Mouse (Mus musculus): ENCODE measurements around the gene Trip10.

Trip10 gene

GRCm38 (mm10) chr17:57290001-57290670, 40.9 kb downstream of the Trip10 start:
- no peak for DNase-seq (ENCODE audit: low read depth, low spot score)

GRCm38 (mm10) chr17:57290671-57291055, 41.4 kb downstream of the Trip10 start:
- peak; percentile 29 for DNase-seq (ENCODE audit: low read depth, low spot score)

GRCm38 (mm10) chr17:57292302-57292701, 43.0 kb downstream of the Trip10 start:
- no peak for DNase-seq (ENCODE audit: low read depth, low spot score)

GRCm38 (mm10) chr17:57292968-57293367, 43.7 kb downstream of the Trip10 start:
- no peak for DNase-seq (ENCODE audit: low read depth, low spot score)

GRCm38 (mm10) chr17:57295935-57296334, 46.7 kb downstream of the Trip10 start:
- no peak for DNase-seq (ENCODE audit: low read depth, low spot score)

- DNase-seq (ENCODE audit: low read depth, low spot score): no peak
Observed at GRCm38 (mm10) chr17:57297040-57297439, 47.8 kb downstream of the Trip10 start.

- no peak for DNase-seq (ENCODE audit: low read depth, low spot score)
Observed at GRCm38 (mm10) chr17:57305593-57305992, 56.3 kb downstream of the Trip10 start.

GRCm38 (mm10) chr17:57307074-57307473, 57.8 kb downstream of the Trip10 start:
- no peak for DNase-seq (ENCODE audit: low read depth, low spot score)

GRCm38 (mm10) chr17:57311801-57312200, 62.5 kb downstream of the Trip10 start:
- DNase-seq (ENCODE audit: low read depth, low spot score): no peak

All from 3T3-L1 (cell line).